Mouse (Mus musculus) limb, embryonic 12.5 days (tissue): ENCODE data around the gene Sf3b6. TPM values are rescaled to one million over a fixed set of nuclear protein-coding genes. Genes with fewer than 3 reads are reported as not detected.
"Not testable (repeated sequence)": the region's sequence is repeated elsewhere in the genome, so short reads cannot be mapped to it uniquely, and the experiment has no call there.

Experiments
- ATAC-seq: fragments of 200-750 bp; cut with Nextera tagmentation; 2 replicates; pipeline ENCODE4 v1.8.0; 2017; ENCODE audit warnings: low read depth, moderate TSS enrichment; ENCODE audit not compliant: insufficient number of reproducible peaks, insufficient read depth, low FRiP score, low TSS enrichment
- H3K27ac ChIP-seq: fragments of 300-500 bp; sonication (generic); 2 replicates; pipeline ENCODE4 v1.5.1; 2016; ENCODE audit warnings: mild to moderate bottlenecking, moderate library complexity
- H3K27me3 ChIP-seq: fragments of 300-500 bp; sonication (generic); 2 replicates; pipeline ENCODE4 v1.6.1; 2016; ENCODE audit warnings: mild to moderate bottlenecking, moderate library complexity
- H3K36me3 ChIP-seq: fragments of 300-500 bp; sonication (generic); 2 replicates; pipeline ENCODE4 v1.6.1; 2016; ENCODE audit warnings: mild to moderate bottlenecking, moderate library complexity
- H3K4me1 ChIP-seq: fragments of 300-500 bp; sonication (generic); replicated peaks from 2 replicates; pipeline ENCODE4 v1.6.1; 2016
- H3K4me2 ChIP-seq: fragments of 300-500 bp; sonication (generic); 2 replicates; pipeline ENCODE4 v1.6.1; 2016; ENCODE audit warnings: mild to moderate bottlenecking, moderate library complexity
- H3K4me3 ChIP-seq: fragments of 300-500 bp; sonication (generic); replicated peaks from 2 replicates; pipeline ENCODE4 v1.5.1; 2016; ENCODE audit warnings: mild to moderate bottlenecking
- H3K9ac ChIP-seq: fragments of 300-500 bp; sonication (generic); replicated peaks from 2 replicates; pipeline ENCODE4 v1.6.1; 2016; ENCODE audit warnings: mild to moderate bottlenecking, moderate library complexity
- H3K9me3 ChIP-seq: fragments of 300-500 bp; sonication (generic); 2 replicates; pipeline ENCODE4 v1.6.1; 2016; ENCODE audit warnings: mild to moderate bottlenecking, moderate library complexity
- WGBS: fragments of 180-500 bp; shearing (Covaris S2); methylation state at CpG from one replicate; pipeline ENCODE4 v1.1.7; 2016; 5-methylcytosine and 5-hydroxymethylcytosine counted together
- polyA plus RNA-seq: library from polyadenylated mRNA; unstranded; fragments of >200 nt; fragmentation: Nextera tagmentation; extraction: Ambion mirVana; gene quantifications from 2 replicates; pipeline ENCODE4 v1.2.1, GENCODE M21; 2016

The Sf3b6 gene
- polyA plus RNA-seq = 310 and 312 TPM in 2 replicates

DNA sequence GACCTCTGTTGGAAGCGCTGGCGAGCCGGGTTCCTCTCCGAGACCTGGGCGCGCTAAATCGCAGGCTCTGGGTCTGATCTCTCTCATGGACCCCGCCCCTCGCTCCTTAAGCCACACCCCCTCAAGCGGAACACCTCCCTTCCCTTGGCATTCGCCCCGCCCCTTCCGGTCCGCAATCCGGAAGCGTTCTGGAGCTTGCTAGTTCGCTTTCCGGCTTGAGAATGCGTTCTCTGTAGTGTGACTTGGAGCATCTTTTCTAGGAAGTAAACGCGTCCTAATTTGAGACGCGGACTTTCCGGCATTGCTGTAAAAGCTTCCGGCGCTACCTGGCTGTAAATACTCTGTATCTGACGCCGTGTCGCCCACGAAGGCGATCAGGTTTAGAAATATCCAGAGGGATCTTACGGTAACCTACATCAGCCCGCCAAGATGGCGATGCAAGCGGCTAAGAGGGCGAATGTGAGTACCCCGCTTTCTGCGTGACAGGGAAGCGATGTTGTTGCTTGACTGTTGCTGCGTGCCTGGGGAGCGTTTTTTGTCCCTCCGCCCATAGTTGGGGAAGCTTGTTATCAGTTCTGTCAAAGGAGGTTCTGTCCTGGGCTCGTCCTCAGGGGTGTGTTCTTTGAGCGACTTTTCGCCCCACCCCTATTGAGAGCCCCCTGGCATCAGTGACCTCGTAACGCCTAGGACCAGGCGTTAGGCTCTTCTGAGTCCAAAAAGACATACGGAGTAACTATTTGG is at the start of gene Sf3b6:
Gene Sf3b6, plus strand, starts transcription at position 184 of the 741 bp plus-strand sequence.
- Histone ChIP-seq H3K9me3 (no peaks in the 10 kb centered on the region), H3K27ac (peak within 1 kb of the TSS; percentile 94), H3K9ac (peak within 1 kb of the TSS; percentile 74), H3K36me3 (peaks cover 25% of the 10 kb centered on the region), H3K4me2 (peak within 1 kb of the TSS; percentile 86), H3K27me3 (no peaks in the 10 kb centered on the region), H3K4me3 (peak within 1 kb of the TSS; percentile 82), H3K4me1 (peaks cover 11% of the 10 kb centered on the region)
- WGBS = under 1% methylated on average over 49 of the region's 49 CpGs
- ATAC-seq = peak; percentile 96

DNA sequence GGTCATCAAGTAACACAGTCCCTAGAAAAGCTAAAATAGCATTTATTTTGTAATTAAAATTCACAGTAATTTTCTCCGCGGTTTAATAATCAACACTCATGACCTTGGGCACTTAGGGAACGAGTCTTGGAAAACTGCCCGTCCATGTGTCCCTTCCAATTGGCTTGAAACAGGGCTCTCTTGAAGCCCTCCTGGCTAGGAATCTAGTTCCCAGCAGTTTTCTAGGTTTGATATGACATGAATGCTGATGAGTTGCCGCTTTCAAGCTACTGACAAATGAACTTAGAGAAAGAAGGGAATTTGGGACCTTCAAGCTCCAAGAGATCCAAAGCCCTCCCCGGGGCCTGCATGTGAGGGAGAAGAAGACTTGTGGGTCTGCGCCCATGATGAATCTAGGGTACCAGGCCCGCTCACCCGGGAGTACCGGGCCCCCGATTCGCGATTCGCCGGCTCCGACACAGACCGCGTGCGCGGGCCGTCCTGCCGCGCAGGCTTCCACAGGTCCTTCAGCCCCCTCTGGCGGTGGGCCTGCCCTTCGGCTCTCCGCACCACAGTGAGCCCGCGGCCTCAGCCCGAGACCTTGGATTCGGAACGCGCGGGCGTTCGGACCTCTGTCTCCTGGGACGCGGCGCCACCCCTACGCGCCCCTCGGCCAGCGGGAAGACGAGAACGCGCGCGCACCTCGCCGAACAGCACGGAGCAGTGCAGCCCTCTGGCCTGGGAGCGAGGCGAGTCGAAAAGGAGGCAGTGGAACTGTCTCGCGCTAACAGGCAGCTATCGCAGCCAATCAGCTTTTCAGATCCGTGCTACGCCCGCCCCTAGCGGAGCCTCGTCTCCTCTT is 48.6 kb upstream of the Sf3b6 start, which contains the start of the genes Pfn4 and Fam228b:
Gene Pfn4, plus strand, starts transcription at position 531 of the 841 bp plus-strand sequence.
Gene Fam228b, minus strand, starts transcription at position 776 of the 841 bp plus-strand sequence.
- Histone ChIP-seq H3K36me3 (no peaks in the 10 kb centered on the region), H3K27me3 (no peaks in the 10 kb centered on the region), H3K4me3 (peak within 1 kb of the TSS; percentile 63), H3K9ac (peak within 1 kb of the TSS; percentile 77), H3K4me1 (no peaks in the 10 kb centered on the region), H3K4me2 (peak within 1 kb of the TSS; percentile 64), H3K27ac (peak within 1 kb of the TSS; percentile 89), H3K9me3 (no peaks in the 10 kb centered on the region)
- ATAC-seq = peak; percentile 98
- WGBS = 5% methylated on average over 61 of the region's 61 CpGs

DNA sequence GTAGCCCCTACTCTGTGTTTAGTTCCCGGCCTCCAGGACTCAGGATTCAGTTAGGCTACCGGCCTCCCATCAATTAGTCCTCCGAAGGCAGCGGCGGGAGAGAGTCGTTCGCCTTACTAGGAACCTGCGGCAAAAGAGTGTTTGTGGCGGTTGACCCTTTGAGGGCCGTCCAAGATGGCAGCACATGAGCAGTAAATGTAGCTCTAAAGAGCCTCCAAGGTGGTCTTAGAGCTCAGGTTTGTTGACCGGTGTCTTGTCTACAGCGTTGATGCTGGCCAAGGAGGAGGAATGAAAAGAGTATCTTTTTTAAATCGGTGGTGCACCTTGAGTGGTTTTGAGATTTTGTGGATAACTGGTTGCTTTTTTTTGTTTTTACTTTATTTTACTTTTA is 48.0 kb upstream of the Sf3b6 start:
- Histone ChIP-seq H3K4me1 (no peaks in the 10 kb centered on the region), H3K36me3 (no peaks in the 10 kb centered on the region), H3K4me3 (peak overlapping the region; percentile 63), H3K27me3 (no peaks in the 10 kb centered on the region), H3K9me3 (no peaks in the 10 kb centered on the region), H3K9ac (peak overlapping the region; percentile 77), H3K4me2 (peak overlapping the region; percentile 64), H3K27ac (peak overlapping the region; percentile 89)
- WGBS = 23% methylated on average over 13 of the region's 13 CpGs
- 0 out of 2 replicates have a peak, but pooled peaks have one; percentile 13 for ATAC-seq

DNA sequence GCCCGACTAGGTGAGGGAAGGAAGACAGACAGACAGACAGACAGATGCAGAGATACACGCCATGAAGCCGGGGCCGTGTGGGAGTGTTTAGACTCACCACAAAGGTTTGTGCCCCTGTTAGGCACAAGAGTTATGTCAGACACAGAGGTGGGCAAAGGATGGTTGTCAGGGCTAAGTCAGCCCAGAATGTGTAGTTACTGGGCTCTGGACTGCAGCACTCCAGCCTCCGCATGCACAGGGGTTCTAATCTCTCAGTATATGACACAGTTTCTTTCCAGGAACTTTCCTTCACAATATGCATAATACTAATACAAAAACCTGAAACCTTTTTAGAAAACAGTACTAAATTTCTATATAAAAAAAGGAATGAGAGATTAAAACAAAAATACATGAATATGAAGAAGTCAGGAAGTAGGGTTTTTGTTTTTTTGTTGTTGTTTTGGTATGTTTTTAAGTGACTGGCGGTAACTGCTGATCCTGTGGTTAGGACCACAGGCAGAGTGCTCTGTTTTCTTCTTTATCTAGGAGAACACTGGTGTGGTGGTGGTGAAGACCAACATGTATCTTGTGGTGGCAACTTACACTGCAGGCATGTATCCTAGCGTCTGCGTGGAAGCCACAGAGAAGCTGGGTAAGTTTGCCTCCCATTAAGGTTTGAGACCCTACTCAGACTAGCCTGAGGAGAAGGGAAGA is 42.3 kb upstream of the Sf3b6 start:
- Histone ChIP-seq H3K27me3 (no peaks in the 10 kb centered on the region), H3K9me3 (no peaks in the 10 kb centered on the region), H3K9ac (no peak overlapping the region), H3K4me3 (no peak overlapping the region), H3K4me2 (no peak overlapping the region), H3K4me1 (no peaks in the 10 kb centered on the region), H3K36me3 (no peaks in the 10 kb centered on the region), H3K27ac (no peak overlapping the region)
- WGBS = 92% methylated on average over 8 of the region's 8 CpGs
- ATAC-seq = no peak

DNA sequence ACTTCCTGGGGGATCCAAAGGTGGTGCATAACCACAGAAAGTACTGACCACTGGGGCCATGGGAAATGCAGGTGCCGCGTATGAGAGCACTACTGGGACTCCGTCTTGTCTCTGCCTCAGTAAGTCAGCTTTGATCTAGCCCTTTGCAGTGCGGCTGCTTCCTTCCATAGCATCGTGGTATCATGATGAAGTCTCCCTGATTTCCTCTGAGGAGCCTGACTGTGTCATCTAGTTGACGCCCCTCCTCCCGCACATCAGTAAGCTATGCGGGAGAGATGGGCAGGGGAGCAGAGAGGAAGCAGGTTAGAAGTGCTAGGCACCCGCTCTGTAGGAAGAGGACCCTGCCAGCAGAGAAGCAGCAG is 41.8 kb upstream of the Sf3b6 start:
- H3K27ac ChIP-seq = no peak overlapping the region
- H3K27me3 ChIP-seq = no peaks in the 10 kb centered on the region
- no peaks in the 10 kb centered on the region for H3K4me1 ChIP-seq
- no peak for ATAC-seq
- H3K4me2 ChIP-seq = no peak overlapping the region
- 76% methylated on average over 9 of the region's 9 CpGs for WGBS
- H3K9me3 ChIP-seq = no peaks in the 10 kb centered on the region
- no peak overlapping the region for H3K4me3 ChIP-seq
- no peak overlapping the region for H3K9ac ChIP-seq
- H3K36me3 ChIP-seq = no peaks in the 10 kb centered on the region

DNA sequence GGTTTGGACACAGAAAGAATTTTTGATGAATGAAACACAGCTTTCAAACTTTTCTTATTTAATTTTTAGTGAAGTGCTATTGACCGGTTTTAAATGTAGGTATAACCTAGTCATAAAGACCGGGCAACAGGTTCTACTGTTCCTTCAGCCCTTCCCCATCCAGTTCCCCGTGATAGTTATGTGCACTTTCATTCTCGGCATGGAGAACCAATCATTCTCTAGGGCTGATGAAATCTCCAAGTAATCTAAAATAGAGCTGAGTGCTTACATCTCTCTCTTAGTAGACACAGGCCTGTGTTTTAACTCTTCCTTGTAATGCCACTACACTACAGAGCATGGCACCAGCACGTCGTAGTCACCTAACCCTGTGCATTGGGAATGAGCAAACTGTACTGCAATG is 39.6 kb upstream of the Sf3b6 start:
- H3K4me1 ChIP-seq = no peaks in the 10 kb centered on the region
- WGBS = 86% methylated on average over 6 of the region's 6 CpGs
- no peaks in the 10 kb centered on the region for H3K36me3 ChIP-seq
- H3K27ac ChIP-seq = no peak overlapping the region
- no peak overlapping the region for H3K4me3 ChIP-seq
- no peak overlapping the region for H3K4me2 ChIP-seq
- no peaks in the 10 kb centered on the region for H3K9me3 ChIP-seq
- H3K27me3 ChIP-seq = no peaks in the 10 kb centered on the region
- no peak for ATAC-seq
- H3K9ac ChIP-seq = no peak overlapping the region

DNA sequence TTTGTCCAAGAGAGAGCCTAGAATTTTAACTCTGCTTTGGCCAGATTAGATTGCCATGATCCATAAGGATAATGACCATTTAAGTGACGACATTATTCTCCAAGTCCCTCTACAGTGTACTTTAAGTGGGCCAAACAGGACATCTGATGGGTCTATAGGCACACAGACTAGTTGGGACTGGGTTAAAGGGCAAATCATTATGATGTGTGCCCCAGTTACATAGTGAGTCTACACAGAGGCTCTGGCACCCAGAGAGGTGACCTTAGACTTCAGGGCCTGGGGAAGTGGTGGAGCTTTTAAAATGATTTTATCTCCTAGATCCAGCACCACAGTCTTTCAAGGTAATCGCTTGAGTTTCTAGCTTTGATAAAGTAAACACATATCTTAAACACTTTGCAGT is 37.1 kb upstream of the Sf3b6 start:
- Histone ChIP-seq H3K4me2 (no peak overlapping the region), H3K4me3 (no peak overlapping the region), H3K27ac (no peak overlapping the region), H3K27me3 (no peaks in the 10 kb centered on the region), H3K9me3 (no peaks in the 10 kb centered on the region), H3K36me3 (no peaks in the 10 kb centered on the region), H3K9ac (no peak overlapping the region), H3K4me1 (no peaks in the 10 kb centered on the region)
- 69% methylated on average over 2 of the region's 2 CpGs for WGBS
- ATAC-seq = no peak

DNA sequence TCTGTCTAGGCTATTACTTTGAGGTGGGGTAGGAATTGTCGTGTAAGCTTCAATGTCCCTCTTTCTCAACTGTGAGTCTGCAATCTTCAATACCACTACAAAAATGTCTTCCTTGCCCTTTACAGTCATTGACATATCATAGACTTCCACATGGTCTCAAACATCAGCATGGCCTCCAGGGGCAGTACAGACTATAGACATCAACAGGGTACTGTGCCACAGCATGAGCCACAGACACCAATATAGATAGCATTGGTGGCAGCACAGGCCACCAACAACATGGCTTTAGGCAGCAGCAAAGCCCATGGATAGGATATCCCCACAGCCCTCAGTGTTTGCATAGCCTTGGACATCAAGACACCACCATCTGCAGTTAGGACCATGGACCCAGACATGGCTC is 36.1 kb upstream of the Sf3b6 start:
- no peaks in the 10 kb centered on the region for H3K36me3 ChIP-seq
- no peaks in the 10 kb centered on the region for H3K4me1 ChIP-seq
- H3K27me3 ChIP-seq = no peaks in the 10 kb centered on the region
- no peak overlapping the region for H3K27ac ChIP-seq
- H3K9ac ChIP-seq = no peak overlapping the region
- no peak overlapping the region for H3K4me3 ChIP-seq
- H3K4me2 ChIP-seq = no peak overlapping the region
- no peak for ATAC-seq
- no peaks in the 10 kb centered on the region for H3K9me3 ChIP-seq
- 98% methylated on average over 1 of the region's 1 CpGs for WGBS

DNA sequence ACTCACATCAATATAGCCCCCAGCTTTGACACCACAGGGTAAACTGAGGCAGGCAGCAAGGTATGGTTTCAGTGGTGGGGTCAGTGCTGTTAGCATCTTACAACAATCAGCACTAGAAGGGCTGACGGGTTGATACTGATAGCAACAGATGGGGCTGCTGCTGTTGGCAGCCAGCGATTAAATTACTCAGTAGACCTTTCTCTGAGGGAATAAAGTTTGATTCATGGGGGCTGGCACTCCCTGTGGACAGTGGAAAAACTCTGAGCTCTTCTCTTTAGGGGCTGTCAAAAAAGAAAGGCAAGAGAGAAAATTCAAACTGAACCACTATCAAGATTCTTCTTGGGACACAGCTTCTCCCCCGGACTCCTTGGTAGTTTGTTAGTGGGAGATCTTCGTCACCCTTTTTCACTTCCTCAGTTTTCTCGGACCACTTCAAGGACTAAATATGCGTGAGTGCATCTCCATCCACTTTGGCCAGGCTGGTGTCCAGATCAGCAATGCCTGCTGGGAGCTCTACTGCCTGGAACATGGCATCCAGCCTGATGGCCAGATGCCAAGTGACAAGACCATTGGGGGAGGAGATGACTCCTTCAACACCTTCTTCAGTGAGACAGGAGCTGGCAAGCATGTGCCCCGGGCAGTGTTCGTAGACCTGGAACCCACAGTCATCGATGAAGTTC is 35.5 kb upstream of the Sf3b6 start:
- H3K36me3 ChIP-seq, H3K9me3 ChIP-seq, H3K4me3 ChIP-seq, ATAC-seq, H3K4me2 ChIP-seq, H3K27ac ChIP-seq, H3K4me1 ChIP-seq, H3K27me3 ChIP-seq, H3K9ac ChIP-seq: not testable (repeated sequence)
- WGBS = 89% methylated on average over 9 of the region's 9 CpGs

DNA sequence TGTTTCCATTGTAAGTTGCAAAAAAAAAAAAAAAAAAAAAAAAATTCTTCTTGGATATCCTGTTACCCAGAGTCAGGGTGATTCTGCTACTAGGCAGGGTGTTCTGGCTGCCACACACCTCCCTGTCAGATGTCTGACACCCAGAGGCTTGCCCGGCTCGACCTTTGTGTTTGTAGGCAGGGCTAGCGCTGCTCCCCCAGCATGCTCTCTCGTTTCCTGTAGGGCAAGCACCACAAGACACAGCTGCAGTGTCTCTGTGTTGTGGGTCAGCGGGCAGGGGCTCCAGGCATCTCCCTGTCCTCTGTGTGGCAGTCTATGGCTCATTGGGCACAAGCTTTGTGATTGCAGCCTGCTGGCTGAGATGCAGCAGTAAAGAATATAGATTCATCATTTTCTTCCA is 33.7 kb upstream of the Sf3b6 start:
- H3K27me3 ChIP-seq = no peaks in the 10 kb centered on the region
- no peak overlapping the region for H3K4me3 ChIP-seq
- no peak overlapping the region for H3K4me2 ChIP-seq
- H3K27ac ChIP-seq = no peak overlapping the region
- WGBS = 58% methylated on average over 5 of the region's 5 CpGs
- H3K9me3 ChIP-seq = no peaks in the 10 kb centered on the region
- no peaks in the 10 kb centered on the region for H3K36me3 ChIP-seq
- no peak for ATAC-seq
- H3K4me1 ChIP-seq = no peaks in the 10 kb centered on the region
- no peak overlapping the region for H3K9ac ChIP-seq
